Mouse (Mus musculus) left cerebral cortex, adult 6 months (tissue): ENCODE results near the gene Plppr4. TPM values are rescaled to one million over a fixed set of nuclear protein-coding genes. Genes with fewer than 3 reads are reported as not detected.

Experiments used
- long read RNA-seq, 2 experiments: library from polyadenylated mRNA; unstranded; transcript quantifications; one replicate each; pipeline ENCODE4 v2.0.0; 2019 to 2020
- polyA plus RNA-seq: library from polyadenylated mRNA; unstranded; fragments of <200 nt; fragmentation: Nextera tagmentation; gene quantifications from 2 replicates; pipeline ENCODE4 v1.2.3, GENCODE M21; 2021

Plppr4 gene
- 74.4 and 75.9 TPM in 2 replicates for polyA plus RNA-seq
- long read RNA-seq, experiment 1, full-length matches to known transcripts, result 250 of 346 reads
- long read RNA-seq, experiment 1, partial matches to known transcripts, result 21 of 346 reads
- long read RNA-seq, experiment 1, other reads (novel, unspliced or antisense), result 75 of 346 reads
- long read RNA-seq, experiment 2, full-length matches to known transcripts, result 14 of 191 reads
- long read RNA-seq, experiment 2, partial matches to known transcripts, result 2 of 191 reads
- long read RNA-seq, experiment 2, other reads (novel, unspliced or antisense), result 175 of 191 reads

GRCm38 (mm10) chr3:117360528-117360927, at the start of gene Plppr4:
Plppr4 (minus strand) TSS chr3:117360876.

Other genes with a start within 250 kb of the Plppr4 start
- 7.6 and 14.3 TPM in 2 replicates for gene Plppr5, start 214.0 kb upstream of the Plppr4 start, polyA plus RNA-seq